Mouse (Mus musculus): ENCODE measurements around the gene B4galnt4. TPM values are rescaled to one million over a fixed set of nuclear protein-coding genes. Genes with fewer than 3 reads are reported as not detected.

Gene B4galnt4
- polyA plus RNA-seq, 1 experiment from 2014 or later: 10.3 TPM

DNA sequence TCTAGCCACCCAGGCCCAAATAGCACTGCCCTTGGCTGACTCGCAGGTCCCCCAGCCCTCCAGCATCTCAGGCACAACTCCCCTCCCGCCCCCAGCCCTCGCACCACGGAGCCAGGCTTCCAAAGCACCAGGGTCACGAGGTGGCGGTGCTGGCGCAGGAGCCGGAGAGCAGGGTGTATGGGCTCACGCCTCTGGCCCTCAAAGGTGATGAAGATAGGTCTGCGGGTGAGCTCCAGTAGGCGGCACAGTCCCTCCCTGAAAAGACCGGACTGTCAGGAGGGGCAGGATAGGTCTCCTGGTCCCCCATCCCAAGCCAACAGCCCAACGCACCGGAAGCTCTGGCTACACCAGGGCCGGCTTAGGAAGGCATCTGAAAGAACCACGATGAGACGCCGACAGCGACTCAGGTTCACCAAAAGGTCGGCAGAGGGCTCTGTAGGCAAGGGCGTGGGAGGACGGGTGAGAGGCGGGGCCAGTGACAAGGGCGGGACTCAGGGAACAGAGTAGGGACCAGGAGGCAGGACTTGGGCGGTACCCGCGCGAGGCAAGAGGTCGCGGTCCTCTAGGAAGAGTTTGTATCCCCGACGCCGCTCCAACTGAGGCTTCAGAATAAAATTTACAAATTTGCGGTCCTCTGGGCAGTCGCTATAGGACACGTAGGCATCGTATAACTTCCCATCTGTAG lies 31.3 kb downstream of the B4galnt4 start:
- WGBS: 6% methylated on average over 37 of the region's 37 CpGs
- Histone ChIP-seq H3K4me2 (replicated peaks; ENCODE audit: low read depth, low read length) (peak overlapping the region; percentile 31), H3K27ac (ENCODE audit: low read length) (no peak overlapping the region), H3K4me3 (ENCODE audit: low read depth, low read length) (no peak overlapping the region), H3K4me1 (ENCODE audit: control insufficient read depth, insufficient read depth, low read length) (peaks cover 3% of the 10 kb centered on the region; the same call in 1 of the 2 replicates), H3K9ac (replicated peaks; ENCODE audit: low read depth, low read length) (no peak overlapping the region), H3K9me3 (ENCODE audit: control insufficient read depth, low read depth, low read length) (no peaks in the 10 kb centered on the region), H3K36me3 (ENCODE audit: control insufficient read depth, insufficient read depth, low read length) (no peaks in the 10 kb centered on the region), H3K27me3 (ENCODE audit: control insufficient read depth, insufficient read depth, low read length) (no peaks in the 10 kb centered on the region)
- peak; percentile 88 for ATAC-seq (ENCODE audit: insufficient number of reproducible peaks, insufficient read depth, low FRiP score, low read depth)

DNA sequence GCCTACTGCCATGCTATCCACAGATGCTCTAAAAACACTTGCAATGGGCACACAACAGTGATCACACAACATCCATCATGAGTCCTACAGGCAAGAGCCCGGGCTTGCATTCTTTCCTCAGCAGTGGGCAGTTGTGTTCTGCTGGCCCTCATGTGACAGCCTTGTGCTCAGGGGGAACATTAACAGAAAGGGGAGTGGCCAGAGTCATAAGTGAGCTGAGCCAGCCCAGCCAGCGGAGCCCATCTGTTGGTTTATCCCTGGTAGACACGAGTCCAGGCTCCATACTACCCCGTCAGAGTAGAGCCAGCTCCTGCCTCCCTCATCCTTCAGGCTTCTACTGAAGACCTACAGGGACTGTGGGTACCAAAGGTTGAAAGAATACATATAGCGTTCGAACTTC lies 33.0 kb downstream of the B4galnt4 start:
- Histone ChIP-seq H3K4me3 (ENCODE audit: low read depth, low read length) (no peak overlapping the region), H3K4me1 (ENCODE audit: control insufficient read depth, insufficient read depth, low read length) (peaks cover 3% of the 10 kb centered on the region; the same call in 1 of the 2 replicates), H3K27me3 (ENCODE audit: control insufficient read depth, insufficient read depth, low read length) (no peaks in the 10 kb centered on the region), H3K9ac (replicated peaks; ENCODE audit: low read depth, low read length) (no peak overlapping the region), H3K36me3 (ENCODE audit: control insufficient read depth, insufficient read depth, low read length) (no peaks in the 10 kb centered on the region), H3K9me3 (ENCODE audit: control insufficient read depth, low read depth, low read length) (no peaks in the 10 kb centered on the region), H3K4me2 (replicated peaks; ENCODE audit: low read depth, low read length) (no peak overlapping the region), H3K27ac (ENCODE audit: low read length) (no peak overlapping the region)
- no peak for ATAC-seq (ENCODE audit: insufficient number of reproducible peaks, insufficient read depth, low FRiP score, low read depth)
- WGBS: 71% methylated on average over 6 of the region's 6 CpGs

DNA sequence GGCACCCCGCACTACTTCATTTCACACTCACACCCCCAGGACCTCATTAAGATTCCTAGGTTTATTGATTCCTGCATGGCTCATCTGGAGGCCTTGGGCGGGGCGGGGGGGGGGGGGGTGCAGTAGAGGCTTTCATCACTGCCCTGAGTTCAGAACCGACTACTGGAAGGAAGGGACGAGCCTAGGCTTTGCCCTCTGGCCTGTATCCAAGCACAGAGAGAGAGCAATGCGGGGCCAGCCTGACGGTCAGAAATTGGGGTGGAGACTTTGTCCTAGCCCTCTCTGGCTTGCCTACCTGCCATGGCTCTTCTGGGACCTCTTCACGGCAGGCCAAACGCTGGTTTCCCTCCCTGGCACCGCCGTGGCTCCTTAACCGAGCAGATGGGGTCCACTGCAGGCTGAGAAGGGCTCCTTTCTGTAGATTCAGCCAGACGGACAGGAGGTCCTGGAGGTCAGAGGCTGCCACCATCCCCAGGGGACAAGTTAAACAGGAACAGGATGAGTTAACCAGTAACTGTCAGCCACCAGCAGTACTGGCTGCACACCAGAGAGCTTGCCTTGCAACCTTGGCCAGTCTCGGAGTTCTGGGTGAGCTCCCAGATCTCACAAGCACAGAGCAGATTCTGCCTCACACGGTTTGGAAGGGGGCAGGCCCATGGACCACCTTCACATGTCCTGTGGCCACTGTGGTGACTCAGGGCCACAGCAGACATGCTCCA lies 33.7 kb downstream of the B4galnt4 start:
- Histone ChIP-seq H3K4me2 (replicated peaks; ENCODE audit: low read depth, low read length) (no peak overlapping the region), H3K36me3 (ENCODE audit: control insufficient read depth, insufficient read depth, low read length) (no peaks in the 10 kb centered on the region), H3K4me3 (ENCODE audit: low read depth, low read length) (no peak overlapping the region), H3K9ac (replicated peaks; ENCODE audit: low read depth, low read length) (no peak overlapping the region), H3K4me1 (ENCODE audit: control insufficient read depth, insufficient read depth, low read length) (peaks cover 3% of the 10 kb centered on the region; the same call in 1 of the 2 replicates), H3K27ac (ENCODE audit: low read length) (no peak overlapping the region), H3K9me3 (ENCODE audit: control insufficient read depth, low read depth, low read length) (no peaks in the 10 kb centered on the region), H3K27me3 (ENCODE audit: control insufficient read depth, insufficient read depth, low read length) (no peaks in the 10 kb centered on the region)
- ATAC-seq (ENCODE audit: insufficient number of reproducible peaks, insufficient read depth, low FRiP score, low read depth): no peak
- 58% methylated on average over 15 of the region's 15 CpGs for WGBS

DNA sequence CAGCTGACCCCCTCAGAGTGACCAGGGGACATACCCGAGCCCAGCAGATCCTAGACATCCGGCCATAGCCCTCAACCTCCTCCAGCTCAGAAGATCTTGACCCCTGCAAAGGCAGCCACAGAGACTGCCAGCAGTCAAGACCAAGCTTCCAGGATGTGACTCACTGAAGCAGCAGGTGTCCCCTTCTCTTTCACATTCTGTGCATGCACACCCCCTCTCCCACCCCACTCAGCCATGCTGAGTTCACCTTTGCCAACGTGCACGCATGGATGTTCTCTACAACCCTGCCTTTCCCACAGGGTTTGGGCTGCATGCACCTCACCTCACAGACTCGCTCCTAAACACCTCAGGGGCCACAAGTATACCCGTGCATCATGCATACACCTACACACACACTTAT lies 35.1 kb downstream of the B4galnt4 start:
- Histone ChIP-seq H3K4me3 (ENCODE audit: low read depth, low read length) (no peak overlapping the region), H3K4me2 (replicated peaks; ENCODE audit: low read depth, low read length) (no peak overlapping the region), H3K36me3 (ENCODE audit: control insufficient read depth, insufficient read depth, low read length) (no peaks in the 10 kb centered on the region), H3K9me3 (ENCODE audit: control insufficient read depth, low read depth, low read length) (no peaks in the 10 kb centered on the region), H3K27ac (ENCODE audit: low read length) (no peak overlapping the region), H3K9ac (replicated peaks; ENCODE audit: low read depth, low read length) (no peak overlapping the region), H3K4me1 (ENCODE audit: control insufficient read depth, insufficient read depth, low read length) (peaks cover 3% of the 10 kb centered on the region; the same call in 1 of the 2 replicates), H3K27me3 (ENCODE audit: control insufficient read depth, insufficient read depth, low read length) (peaks cover 6% of the 10 kb centered on the region)
- 84% methylated on average over 6 of the region's 6 CpGs for WGBS
- no peak for ATAC-seq (ENCODE audit: insufficient number of reproducible peaks, insufficient read depth, low FRiP score, low read depth)

DNA sequence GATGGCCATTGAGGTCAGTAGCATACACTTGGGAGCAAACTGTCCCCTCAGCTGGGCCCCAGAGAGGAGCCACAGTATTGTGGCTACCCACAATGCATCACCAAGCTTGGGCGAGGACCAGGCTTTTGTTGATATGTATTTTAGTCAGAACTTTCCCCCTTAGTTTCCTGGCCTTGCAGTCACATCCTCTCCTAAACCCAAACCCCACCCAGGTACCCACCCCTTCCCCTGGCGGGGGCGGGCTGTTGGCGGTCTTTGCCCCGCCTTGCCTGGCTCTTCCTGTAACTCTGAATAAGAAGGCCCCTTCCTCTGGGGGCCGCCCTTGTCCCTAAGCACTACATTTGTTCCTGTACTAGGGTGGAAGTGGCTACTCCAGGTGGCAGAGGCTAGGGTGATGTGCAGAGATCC lies 35.7 kb downstream of the B4galnt4 start:
- Histone ChIP-seq H3K4me1 (ENCODE audit: control insufficient read depth, insufficient read depth, low read length) (peaks cover 3% of the 10 kb centered on the region; the same call in 1 of the 2 replicates), H3K36me3 (ENCODE audit: control insufficient read depth, insufficient read depth, low read length) (no peaks in the 10 kb centered on the region), H3K4me3 (ENCODE audit: low read depth, low read length) (no peak overlapping the region), H3K9ac (replicated peaks; ENCODE audit: low read depth, low read length) (no peak overlapping the region), H3K27ac (ENCODE audit: low read length) (no peak overlapping the region), H3K9me3 (ENCODE audit: control insufficient read depth, low read depth, low read length) (no peaks in the 10 kb centered on the region), H3K4me2 (replicated peaks; ENCODE audit: low read depth, low read length) (no peak overlapping the region), H3K27me3 (ENCODE audit: control insufficient read depth, insufficient read depth, low read length) (peaks cover 6% of the 10 kb centered on the region)
- no peak; the same call in 1 of the 2 replicates for ATAC-seq (ENCODE audit: insufficient number of reproducible peaks, insufficient read depth, low FRiP score, low read depth)
- 34% methylated on average over 6 of the region's 6 CpGs for WGBS

DNA sequence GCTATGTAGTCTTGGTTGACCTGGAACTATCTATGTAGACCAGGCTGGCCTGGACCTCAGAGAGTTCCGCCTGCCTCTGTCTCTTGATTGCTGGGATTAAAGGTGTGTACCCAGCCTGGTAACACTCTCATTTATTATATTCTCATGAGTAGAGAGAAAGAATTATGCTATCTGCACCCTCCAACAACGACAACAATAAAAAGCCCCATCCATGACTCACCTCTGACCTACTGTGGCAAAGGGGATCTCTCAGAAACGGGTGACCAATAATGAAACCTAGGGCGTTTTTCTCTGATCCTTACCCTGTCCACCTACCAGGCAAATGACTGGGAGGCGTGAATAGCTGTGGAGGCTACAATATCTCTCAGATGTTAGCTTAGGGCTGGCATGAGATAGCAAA lies 36.3 kb downstream of the B4galnt4 start:
- no peak for ATAC-seq (ENCODE audit: insufficient number of reproducible peaks, insufficient read depth, low FRiP score, low read depth)
- Histone ChIP-seq H3K4me1 (ENCODE audit: control insufficient read depth, insufficient read depth, low read length) (peaks cover 3% of the 10 kb centered on the region; the same call in 1 of the 2 replicates), H3K27ac (ENCODE audit: low read length) (no peak overlapping the region), H3K4me2 (replicated peaks; ENCODE audit: low read depth, low read length) (no peak overlapping the region), H3K9ac (replicated peaks; ENCODE audit: low read depth, low read length) (no peak overlapping the region), H3K9me3 (ENCODE audit: control insufficient read depth, low read depth, low read length) (no peaks in the 10 kb centered on the region), H3K27me3 (ENCODE audit: control insufficient read depth, insufficient read depth, low read length) (peaks cover 6% of the 10 kb centered on the region), H3K4me3 (ENCODE audit: low read depth, low read length) (no peak overlapping the region), H3K36me3 (ENCODE audit: control insufficient read depth, insufficient read depth, low read length) (no peaks in the 10 kb centered on the region)
- 79% methylated on average over 5 of the region's 5 CpGs for WGBS

DNA sequence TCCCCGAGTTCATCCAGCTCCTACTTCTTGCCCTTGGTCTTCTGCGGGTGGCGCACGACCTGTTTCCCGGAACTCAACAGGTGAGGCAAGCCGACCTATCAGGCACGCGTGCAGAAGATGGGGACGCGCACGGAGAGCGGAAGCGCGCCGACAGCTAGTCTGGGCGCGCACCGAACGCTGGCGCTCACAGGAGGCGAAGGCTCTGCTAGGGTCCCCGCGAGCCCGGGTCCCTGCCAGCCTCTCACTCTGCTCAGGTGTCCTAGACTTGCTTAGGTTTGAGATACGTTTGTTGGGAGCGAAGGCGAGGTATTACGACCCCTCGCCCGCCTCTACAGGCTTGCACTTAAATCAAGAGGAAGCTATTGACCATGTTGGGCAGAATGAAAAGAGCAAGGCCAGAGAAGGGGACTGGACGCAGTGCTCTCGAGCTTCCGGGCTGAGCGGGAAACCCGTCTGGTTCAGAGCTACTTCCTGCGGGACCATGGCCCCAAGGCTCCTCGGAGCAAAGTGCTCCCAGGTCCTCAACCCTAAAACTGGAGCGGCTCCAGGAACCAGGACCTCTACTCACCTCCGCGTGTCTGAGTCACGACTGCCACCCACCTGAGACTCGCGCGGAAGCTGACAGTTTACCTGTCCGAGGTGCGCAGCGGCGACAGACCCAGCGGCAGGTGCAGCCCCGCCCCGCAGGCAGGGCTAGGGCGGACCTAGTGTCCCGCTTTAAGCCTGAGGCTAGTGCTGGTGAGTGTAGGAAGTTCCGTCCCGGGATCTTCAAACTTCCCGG lies 39.2 kb downstream of the B4galnt4 start, which contains the start of gene Sigirr:
TSS of gene Sigirr (minus strand) at position 662 of the 781 bp plus-strand sequence.
- peak within 1 kb of the TSS; percentile 46 for H3K9ac ChIP-seq (replicated peaks; ENCODE audit: low read depth, low read length)
- H3K27me3 ChIP-seq (ENCODE audit: control insufficient read depth, insufficient read depth, low read length): peaks cover 6% of the 10 kb centered on the region
- peak within 1 kb of the TSS; percentile 65 for H3K4me2 ChIP-seq (replicated peaks; ENCODE audit: low read depth, low read length)
- no peaks in the 10 kb centered on the region for H3K4me1 ChIP-seq (ENCODE audit: control insufficient read depth, insufficient read depth, low read length)
- ATAC-seq (ENCODE audit: insufficient number of reproducible peaks, insufficient read depth, low FRiP score, low read depth): peak; percentile 71
- WGBS: 1% methylated on average over 56 of the region's 56 CpGs
- peak within 1 kb of the TSS; percentile 72 for H3K27ac ChIP-seq (ENCODE audit: low read length)
- H3K4me3 ChIP-seq (ENCODE audit: low read depth, low read length): peak within 1 kb of the TSS; percentile 40
- no peaks in the 10 kb centered on the region for H3K36me3 ChIP-seq (ENCODE audit: control insufficient read depth, insufficient read depth, low read length)
- H3K9me3 ChIP-seq (ENCODE audit: control insufficient read depth, low read depth, low read length): no peaks in the 10 kb centered on the region

DNA sequence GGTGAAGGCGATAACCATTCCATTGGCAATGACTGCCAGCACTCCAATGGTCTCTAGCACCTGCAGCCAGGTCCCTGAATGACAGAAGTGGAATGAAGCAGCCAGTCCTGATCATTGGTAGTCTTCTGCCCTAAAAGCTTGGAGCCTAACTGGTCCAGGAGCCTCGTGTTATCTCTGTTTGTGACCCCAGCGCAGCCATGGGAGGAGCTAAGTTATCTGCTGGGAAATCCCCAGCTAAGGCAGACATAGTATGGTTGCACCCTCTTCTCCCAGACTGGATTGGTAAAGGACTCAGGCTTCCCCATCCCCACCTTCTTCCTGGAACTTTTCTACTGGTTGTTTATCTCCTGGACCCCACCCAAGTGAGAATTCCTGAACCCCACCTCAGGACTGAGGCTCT lies 42.3 kb downstream of the B4galnt4 start:
- Histone ChIP-seq H3K27me3 (ENCODE audit: control insufficient read depth, insufficient read depth, low read length) (peaks cover 6% of the 10 kb centered on the region), H3K4me2 (replicated peaks; ENCODE audit: low read depth, low read length) (no peak overlapping the region)

More for the DNA sequence above, 42.3 kb downstream of the B4galnt4 start:
- Histone ChIP-seq H3K9ac (replicated peaks; ENCODE audit: low read depth, low read length) (no peak overlapping the region), H3K27ac (ENCODE audit: low read length) (no peak overlapping the region), H3K9me3 (ENCODE audit: control insufficient read depth, low read depth, low read length) (no peaks in the 10 kb centered on the region), H3K4me3 (ENCODE audit: low read depth, low read length) (no peak overlapping the region), H3K4me1 (ENCODE audit: control insufficient read depth, insufficient read depth, low read length) (no peaks in the 10 kb centered on the region), H3K36me3 (ENCODE audit: control insufficient read depth, insufficient read depth, low read length) (no peaks in the 10 kb centered on the region)
- 56% methylated on average over 3 of the region's 3 CpGs for WGBS
- no peak for ATAC-seq (ENCODE audit: insufficient number of reproducible peaks, insufficient read depth, low FRiP score, low read depth)

Data from stomach, embryonic 14.5 days (tissue).